Mouse (Mus musculus) limb, embryonic 11.5 days (tissue): Measurements from ENCODE around the gene Kif13a. TPM values are rescaled to one million over a fixed set of nuclear protein-coding genes. Genes with fewer than 3 reads are reported as not detected.

Experiments
- ATAC-seq: fragments of 200-750 bp; cut with Nextera tagmentation; 2 replicates; pipeline ENCODE4 v1.8.0; 2017; ENCODE audit warnings: low read depth; ENCODE audit not compliant: insufficient number of reproducible peaks, low FRiP score, low TSS enrichment
- DNase-seq: peaks from one replicate; pipeline ENCODE4 v3.0.0-alpha.2; 2015; ENCODE audit warnings: low spot score
- H3K27ac ChIP-seq: fragments of 300-500 bp; sonication (generic); replicated peaks from 2 replicates; pipeline ENCODE4 v1.5.1; 2014; ENCODE audit warnings: low read depth, mild to moderate bottlenecking, low read length
- H3K27me3 ChIP-seq: fragments of 300-500 bp; sonication (generic); 2 replicates; pipeline ENCODE4 v1.6.1; 2014; ENCODE audit warnings: mild to moderate bottlenecking, low read length, mixed read lengths; ENCODE audit not compliant: control insufficient read depth, insufficient read depth
- H3K36me3 ChIP-seq: fragments of 300-500 bp; sonication (generic); 2 replicates; pipeline ENCODE4 v1.6.1; 2014; ENCODE audit warnings: mild to moderate bottlenecking, low read length, moderate library complexity, mixed read lengths; ENCODE audit not compliant: control insufficient read depth, insufficient read depth
- H3K4me1 ChIP-seq: fragments of 300-500 bp; sonication (generic); 2 replicates; pipeline ENCODE4 v1.6.1; 2014; ENCODE audit warnings: low read length, mixed read lengths; ENCODE audit not compliant: control insufficient read depth, insufficient read depth
- H3K4me2 ChIP-seq: fragments of 300-500 bp; sonication (generic); 2 replicates; pipeline ENCODE4 v1.6.1; 2014; ENCODE audit warnings: low read depth, mild to moderate bottlenecking, moderate library complexity; ENCODE audit not compliant: severe bottlenecking
- H3K4me3 ChIP-seq: fragments of 300-500 bp; sonication (generic); 2 replicates; pipeline ENCODE4 v1.5.1; 2014; ENCODE audit warnings: low read depth, low read length
- H3K9ac ChIP-seq: fragments of 300-500 bp; sonication (generic); 2 replicates; pipeline ENCODE4 v1.6.1; 2014; ENCODE audit warnings: mild to moderate bottlenecking, low read length
- H3K9me3 ChIP-seq: fragments of 300-500 bp; sonication (generic); 2 replicates; pipeline ENCODE4 v1.6.1; 2016; ENCODE audit warnings: low read length; ENCODE audit not compliant: control insufficient read depth
- WGBS: fragments of 180-500 bp; shearing (Covaris S2); extraction: QIAGEN DNeasy Blood & Tissue Kit; methylation state at CpG from one replicate; pipeline ENCODE4 v1.1.7; 2014; 5-methylcytosine and 5-hydroxymethylcytosine counted together
- polyA plus RNA-seq: library from polyadenylated mRNA; unstranded; fragments of >200 nt; fragmentation: Nextera tagmentation; extraction: Ambion mirVana; gene quantifications from 2 replicates; pipeline ENCODE4 v1.2.1, GENCODE M21; 2014

Gene Kif13a
- polyA plus RNA-seq, 1 experiment from 2014 or later = 14.2 TPM

DNA sequence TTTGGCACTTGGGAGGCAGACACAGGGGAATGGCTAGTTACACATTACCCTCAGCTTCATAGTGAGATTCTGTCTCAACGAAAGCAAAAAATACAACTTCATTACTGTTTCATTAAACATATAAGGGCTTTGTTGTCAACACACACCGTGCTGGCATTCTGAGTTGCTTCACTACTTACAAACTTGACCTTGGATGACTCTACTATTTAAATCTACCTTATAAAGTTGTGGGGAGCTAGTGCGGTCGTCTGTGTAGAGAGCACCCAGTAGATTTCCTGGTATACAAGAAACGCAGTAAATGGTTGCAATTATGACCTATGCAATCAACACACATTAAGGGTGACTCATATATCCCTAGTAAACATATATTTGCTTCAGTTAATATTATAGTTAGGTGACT, 201.3 kb downstream of the Kif13a start:
- DNase-seq (peak; percentile 18), ATAC-seq (no peak)
- peak overlapping the region; percentile 49; the same call in 1 of the 2 replicates for H3K27ac ChIP-seq
- H3K4me3 ChIP-seq = peak overlapping the region; percentile 99
- H3K36me3 ChIP-seq = no peaks in the 10 kb centered on the region
- H3K4me1 ChIP-seq = peaks cover 3% of the 10 kb centered on the region; the same call in 1 of the 2 replicates
- peak overlapping the region; percentile 52 for H3K4me2 ChIP-seq
- H3K9ac ChIP-seq = peak overlapping the region; percentile 41
- H3K27me3 ChIP-seq = no peaks in the 10 kb centered on the region
- WGBS = 34% methylated on average over 5 of the region's 5 CpGs
- H3K9me3 ChIP-seq = no peaks in the 10 kb centered on the region

DNA sequence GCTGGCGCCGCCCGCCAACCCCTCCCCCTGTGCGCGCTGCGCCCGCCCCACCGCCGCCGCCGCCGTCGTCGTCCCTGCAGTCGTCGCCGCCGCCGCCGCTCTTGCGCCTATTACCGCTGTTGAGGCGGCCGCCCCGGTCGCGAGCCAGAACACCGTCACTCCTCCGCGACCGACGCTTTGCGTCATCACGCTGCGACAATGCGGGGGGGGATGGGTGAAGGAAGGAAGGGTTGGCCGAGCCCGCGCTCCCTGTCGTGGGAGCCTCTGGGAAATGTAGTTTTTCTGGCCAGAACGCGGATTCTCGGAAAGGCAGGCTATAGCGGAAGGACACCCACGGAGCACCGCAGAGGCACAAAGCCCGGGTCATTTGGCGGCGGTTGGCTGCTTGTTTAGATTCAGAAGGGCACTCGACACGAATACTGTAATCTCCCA, 201.8 kb downstream of the Kif13a start, which contains the start of gene Nup153:
Gene Nup153 (minus strand): TSS at position 104 of the 432 bp plus-strand sequence.
- 0% methylated on average over 48 of the region's 51 CpGs for WGBS
- Histone ChIP-seq H3K4me3 (peak within 1 kb of the TSS; percentile 99), H3K4me2 (peak within 1 kb of the TSS; percentile 52), H3K9me3 (no peaks in the 10 kb centered on the region), H3K36me3 (no peaks in the 10 kb centered on the region), H3K27ac (peak within 1 kb of the TSS; percentile 95), H3K4me1 (peaks cover 3% of the 10 kb centered on the region; the same call in 1 of the 2 replicates), H3K9ac (peak within 1 kb of the TSS; percentile 94), H3K27me3 (no peaks in the 10 kb centered on the region)
- DNase-seq = peak; percentile 100
- peak; percentile 94 for ATAC-seq

DNA sequence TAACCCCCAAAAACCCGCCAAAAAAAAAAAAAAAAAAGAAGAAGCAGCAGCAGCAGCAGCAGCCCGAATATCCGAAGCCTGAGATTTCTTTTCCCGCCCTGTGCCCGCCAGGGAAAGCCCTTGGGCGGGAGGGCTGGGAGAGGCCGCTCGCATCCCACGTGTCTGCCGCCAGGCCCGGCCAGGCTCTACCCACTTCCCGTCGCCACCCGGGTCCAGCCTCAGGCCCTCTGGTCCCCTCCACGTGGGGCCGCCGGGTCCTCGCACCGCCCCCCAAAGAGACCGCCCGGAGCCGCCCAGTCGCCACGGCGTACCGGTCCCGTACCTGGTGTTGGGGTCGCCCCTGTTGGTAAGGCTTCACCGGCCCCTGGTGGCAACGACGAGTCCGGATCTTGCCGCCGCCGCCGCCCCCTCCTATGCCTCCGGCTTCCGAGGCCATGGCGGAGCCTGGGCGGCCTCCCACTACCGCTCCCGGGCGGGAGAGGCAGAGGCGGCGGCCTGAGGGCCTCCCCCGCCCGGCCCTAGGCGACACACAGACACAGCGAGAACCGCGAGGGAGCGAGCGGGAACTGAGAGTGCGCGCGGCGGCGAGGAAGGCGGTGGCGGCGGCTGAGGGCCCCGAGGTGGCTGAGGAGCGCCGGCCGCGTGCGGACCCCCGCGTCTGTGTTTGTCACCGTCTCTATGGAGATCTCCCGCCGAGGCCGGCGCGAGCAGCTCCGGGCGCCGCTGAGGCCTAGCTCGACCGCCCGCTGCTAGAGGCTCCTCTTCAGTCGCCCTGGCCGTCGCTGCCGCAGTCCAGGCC, 202.4 kb downstream of the Kif13a start:
- peak overlapping the region; percentile 95 for H3K27ac ChIP-seq
- H3K27me3 ChIP-seq = no peaks in the 10 kb centered on the region
- H3K36me3 ChIP-seq = no peaks in the 10 kb centered on the region
- H3K4me1 ChIP-seq = peaks cover 3% of the 10 kb centered on the region; the same call in 1 of the 2 replicates
- peak overlapping the region; percentile 94 for H3K9ac ChIP-seq
- peak overlapping the region; percentile 52 for H3K4me2 ChIP-seq
- H3K9me3 ChIP-seq = no peaks in the 10 kb centered on the region
- H3K4me3 ChIP-seq = peak overlapping the region; percentile 99
- DNase-seq (peak; percentile 73), ATAC-seq (peak; percentile 83)
- WGBS = under 1% methylated on average over 72 of the region's 85 CpGs

DNA sequence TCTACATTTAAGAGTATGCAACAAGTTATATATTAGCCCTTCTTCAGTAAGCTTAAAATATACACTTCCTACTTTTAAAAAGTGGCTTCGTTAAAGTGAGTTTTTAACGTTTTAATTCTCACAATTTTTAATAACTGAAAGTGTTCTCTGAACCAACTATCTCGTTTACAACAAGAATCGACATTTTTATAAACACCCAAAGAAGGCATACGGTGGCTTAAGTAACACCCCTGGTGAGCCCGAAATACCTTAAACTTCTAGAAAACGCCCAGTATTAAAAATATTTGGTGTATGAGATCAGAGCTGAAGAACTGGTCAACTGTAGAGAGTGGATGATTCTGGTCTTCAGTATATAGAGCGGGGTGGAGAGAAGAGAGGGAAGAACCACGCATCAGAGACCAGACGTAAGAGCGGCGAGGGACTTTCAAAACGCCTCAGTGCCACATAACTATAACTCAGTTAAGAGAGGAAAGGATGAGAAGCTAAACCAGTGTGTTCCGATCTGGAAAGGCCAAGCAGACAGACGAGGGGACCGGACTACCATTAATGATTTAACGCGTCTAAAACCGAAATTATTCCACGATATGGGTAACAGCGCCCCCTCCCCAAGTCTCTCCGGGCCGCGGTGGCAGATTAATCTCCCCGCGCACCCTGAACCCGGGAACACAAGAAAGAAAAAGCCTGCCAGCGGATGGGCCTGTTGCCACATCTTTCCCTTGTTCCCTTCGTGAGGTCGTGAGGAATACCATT, 203.2 kb downstream of the Kif13a start:
- no peaks in the 10 kb centered on the region for H3K27me3 ChIP-seq
- no peak for ATAC-seq

DNA sequence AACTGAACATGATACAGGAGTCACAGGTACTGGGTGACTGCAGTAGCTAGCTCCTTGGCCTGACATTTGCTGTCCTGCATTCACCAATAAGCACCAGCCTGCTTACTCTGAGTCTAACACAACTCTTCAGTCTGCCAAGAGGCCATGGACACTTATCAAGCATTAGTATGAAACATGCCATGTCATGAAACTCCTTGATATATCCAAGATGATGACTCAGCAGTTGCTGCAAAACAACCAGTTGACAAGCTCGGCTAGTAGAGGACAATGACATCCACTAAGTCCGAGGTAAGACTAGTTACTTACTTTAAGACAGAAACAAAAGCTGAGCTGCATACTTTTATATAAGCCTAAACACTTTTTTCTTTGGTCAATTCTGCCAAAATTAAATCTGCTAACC, 204.4 kb downstream of the Kif13a start:
- WGBS = 38% methylated on average over 2 of the region's 2 CpGs

More for the DNA sequence above, 203.2 kb downstream of the Kif13a start:
- Histone ChIP-seq H3K36me3 (no peaks in the 10 kb centered on the region), H3K4me3 (peak overlapping the region; percentile 99), H3K27ac (peak overlapping the region; percentile 95), H3K4me1 (peaks cover 3% of the 10 kb centered on the region; the same call in 1 of the 2 replicates), H3K9me3 (no peaks in the 10 kb centered on the region), H3K4me2 (peak overlapping the region; percentile 52), H3K9ac (peak overlapping the region; percentile 94)
- DNase-seq = no peak
- WGBS = under 1% methylated on average over 30 of the region's 30 CpGs

DNA sequence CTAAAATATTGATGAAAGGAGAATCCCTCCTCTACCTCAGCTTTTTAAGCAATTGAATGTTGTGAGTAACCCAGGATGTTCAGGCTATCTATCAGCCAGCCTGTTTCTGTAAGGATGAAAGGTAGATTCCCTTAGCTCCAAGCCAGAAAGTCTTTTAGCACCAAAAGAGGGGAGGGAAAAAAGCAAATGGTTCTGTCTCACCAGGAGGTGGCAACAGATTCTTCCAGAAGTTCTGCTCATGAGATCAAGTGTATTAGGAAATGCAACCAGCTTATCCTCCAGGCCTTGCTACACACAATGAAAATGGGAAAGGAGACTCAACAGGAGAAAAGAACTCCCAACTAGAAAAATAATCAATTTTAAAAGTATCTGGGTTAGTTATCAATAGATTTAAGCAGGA, 205.3 kb downstream of the Kif13a start:
- Histone ChIP-seq H3K9ac (no peak overlapping the region), H3K36me3 (no peaks in the 10 kb centered on the region), H3K27ac (no peak overlapping the region), H3K4me3 (no peak overlapping the region), H3K4me1 (peaks cover 3% of the 10 kb centered on the region; the same call in 1 of the 2 replicates), H3K9me3 (no peaks in the 10 kb centered on the region), H3K4me2 (no peak overlapping the region), H3K27me3 (no peaks in the 10 kb centered on the region)
- DNase-seq (no peak), ATAC-seq (no peak)

More for the DNA sequence above, 204.4 kb downstream of the Kif13a start:
- H3K27me3 ChIP-seq = no peaks in the 10 kb centered on the region
- peaks cover 3% of the 10 kb centered on the region; the same call in 1 of the 2 replicates for H3K4me1 ChIP-seq
- no peaks in the 10 kb centered on the region for H3K36me3 ChIP-seq
- no peak overlapping the region for H3K27ac ChIP-seq
- no peaks in the 10 kb centered on the region for H3K9me3 ChIP-seq
- H3K4me3 ChIP-seq = no peak overlapping the region
- ATAC-seq (no peak), DNase-seq (no peak)
- H3K4me2 ChIP-seq = 0 out of 2 replicates have a peak overlapping the region, but pooled peaks have one; percentile 11
- H3K9ac ChIP-seq = no peak overlapping the region

DNA sequence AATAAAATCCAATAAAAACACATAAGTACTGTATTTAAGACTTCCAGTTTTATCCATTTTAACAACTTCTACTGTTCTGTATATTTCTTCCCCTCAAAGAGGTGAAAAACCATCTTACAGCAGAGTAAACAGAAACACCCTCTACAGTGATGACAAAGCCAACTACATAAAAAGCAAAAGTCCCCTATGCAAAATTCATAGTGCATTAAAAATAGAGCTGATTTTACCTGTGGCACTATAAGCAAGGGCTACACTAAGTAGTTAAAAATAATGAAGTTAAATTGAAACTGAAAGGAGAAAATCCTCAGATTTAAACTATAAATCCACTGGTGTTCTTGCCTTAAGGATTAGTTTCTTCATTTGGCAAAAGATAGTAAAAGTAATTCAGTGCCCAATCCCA, 208.7 kb downstream of the Kif13a start:
- ATAC-seq = no peak
- no peak overlapping the region for H3K4me3 ChIP-seq

DNA sequence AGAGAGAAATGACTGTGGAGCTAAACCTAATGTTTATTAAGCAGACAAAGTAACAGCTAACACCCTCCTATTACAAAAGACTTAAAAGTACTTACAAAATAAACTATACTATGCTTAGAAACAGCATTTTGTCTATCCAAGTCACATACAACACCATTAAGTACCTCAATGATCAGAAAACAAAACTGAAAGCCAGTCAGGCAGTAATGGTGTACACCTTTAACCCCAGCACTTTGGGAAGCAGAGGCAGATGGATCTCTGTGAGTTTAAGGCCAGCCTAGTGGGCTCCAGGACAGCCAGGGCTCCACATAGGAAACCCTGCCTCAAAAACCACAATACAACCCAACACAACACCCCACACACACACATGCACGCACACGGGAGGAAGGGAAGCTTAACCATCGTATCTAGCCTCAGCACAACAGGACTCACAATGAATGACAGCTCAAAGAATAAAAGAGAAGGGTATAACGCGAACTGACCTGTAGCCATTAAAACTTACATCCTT, 210.7 kb downstream of the Kif13a start:
- ATAC-seq (no peak), DNase-seq (no peak)
- Histone ChIP-seq H3K27me3 (no peaks in the 10 kb centered on the region), H3K9ac (no peak overlapping the region), H3K4me1 (no peaks in the 10 kb centered on the region), H3K36me3 (peaks cover 4% of the 10 kb centered on the region; the same call in 1 of the 2 replicates), H3K27ac (no peak overlapping the region), H3K9me3 (no peaks in the 10 kb centered on the region), H3K4me2 (no peak overlapping the region), H3K4me3 (no peak overlapping the region)
- 89% methylated on average over 5 of the region's 5 CpGs for WGBS

More for the DNA sequence above, 208.7 kb downstream of the Kif13a start:
- Histone ChIP-seq H3K4me2 (no peak overlapping the region), H3K9me3 (no peaks in the 10 kb centered on the region), H3K27me3 (no peaks in the 10 kb centered on the region), H3K27ac (no peak overlapping the region), H3K9ac (no peak overlapping the region), H3K4me1 (peaks cover 3% of the 10 kb centered on the region; the same call in 1 of the 2 replicates), H3K36me3 (peaks cover 2% of the 10 kb centered on the region; the same call in 1 of the 2 replicates)
- no peak for DNase-seq
